Mouse (Mus musculus): ENCODE data around the gene Fahd2a. TPM values are rescaled to one million over a fixed set of nuclear protein-coding genes. Genes with fewer than 3 reads are reported as not detected.

Fahd2a gene
- total and polyA plus RNA-seq, 2 experiments from 2014 or later, result 43.3 to 58.0 TPM

DNA sequence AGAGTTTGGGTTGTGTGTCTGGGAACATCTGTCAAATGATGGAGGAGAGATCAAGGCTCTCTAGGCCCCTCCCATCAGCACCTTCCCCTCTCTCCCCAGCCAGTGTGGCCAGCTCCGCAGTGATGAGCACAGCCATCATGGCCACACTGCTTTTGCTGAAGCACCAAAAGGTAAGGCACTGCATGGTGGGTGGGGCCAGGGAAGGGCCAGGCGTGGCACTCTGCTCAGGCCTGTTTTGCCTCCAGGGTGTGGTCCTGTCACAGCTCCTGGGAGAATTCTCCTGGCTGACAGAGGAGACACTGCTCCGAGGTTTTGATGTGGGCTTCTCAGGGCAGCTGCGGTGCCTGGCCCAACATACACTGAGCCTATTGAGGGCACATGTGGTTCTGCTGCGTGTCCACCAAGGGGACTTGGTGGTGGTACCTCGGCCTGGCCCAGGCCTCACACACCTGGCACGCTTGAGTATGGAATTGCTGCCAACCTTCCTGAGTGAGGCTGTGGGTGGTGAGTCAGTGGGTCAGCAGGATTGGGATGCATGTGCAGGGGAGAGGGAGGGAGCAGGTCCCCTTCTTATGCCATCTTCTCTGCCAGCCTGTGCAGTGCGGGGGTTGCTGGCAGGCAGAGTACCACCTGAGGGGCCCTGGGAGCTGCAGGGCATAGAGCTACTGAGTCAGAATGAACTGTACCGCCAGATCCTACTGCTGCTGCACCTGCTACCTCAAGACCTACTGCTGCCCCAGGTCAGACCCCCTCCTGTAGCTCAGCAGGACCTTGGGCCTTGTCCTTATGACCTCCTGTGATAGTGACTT is 10.7 kb downstream of the Fahd2a start:
- H3K36me3 ChIP-seq (replicated peaks; ENCODE audit: control insufficient read depth, insufficient read depth, low read length), result peaks cover 14% of the 10 kb centered on the region
- TF ChIP-seq EP300 (IDR thresholded peaks at IDR 0.05; ENCODE audit: low read depth) (no peak), CTCF (IDR thresholded peaks at IDR 0.05; ENCODE audit: low read depth) (no peak)
- H3K27me3 ChIP-seq (ENCODE audit: control insufficient read depth, insufficient read depth, low read length), result 0 out of 2 replicates have a peak, but pooled peaks cover 4% of the 10 kb centered on the region
- no peak for DNase-seq (ENCODE audit: low spot score)
- H3K9ac ChIP-seq (replicated peaks; ENCODE audit: low read depth, low read length), result no peak overlapping the region
- H3K4me2 ChIP-seq (ENCODE audit: low read depth, low read length), result no peak overlapping the region
- H3K9me3 ChIP-seq (replicated peaks; ENCODE audit: control insufficient read depth, low read length), result no peaks in the 10 kb centered on the region
- no peaks in the 10 kb centered on the region for H3K4me1 ChIP-seq (ENCODE audit: control insufficient read depth, insufficient read depth)
- no peak overlapping the region for H3K27ac ChIP-seq (ENCODE audit: low read depth)
- WGBS, result 75% methylated on average over 9 of the region's 9 CpGs
- H3K4me3 ChIP-seq (ENCODE audit: low read depth, low read length), result no peak overlapping the region
- ATAC-seq (ENCODE audit: insufficient read depth, low read depth), result 0 out of 2 replicates have a peak, but pooled peaks have one; percentile 24

GRCm38 (mm10) chr2:127430238-127430637 is 14.1 kb downstream of the Fahd2a start:
- DNase-seq (ENCODE audit: low spot score) (peak; percentile 73), ATAC-seq (ENCODE audit: insufficient read depth, low read depth) (0 out of 2 replicates have a peak, but pooled peaks have one; percentile 12)
- Histone ChIP-seq H3K4me2 (ENCODE audit: low read depth, low read length) (no peak overlapping the region), H3K36me3 (replicated peaks; ENCODE audit: control insufficient read depth, insufficient read depth, low read length) (no peaks in the 10 kb centered on the region), H3K27me3 (ENCODE audit: control insufficient read depth, insufficient read depth, low read length) (peaks cover 4% of the 10 kb centered on the region; the same call in 1 of the 2 replicates), H3K27ac (ENCODE audit: low read depth) (no peak overlapping the region), H3K9ac (replicated peaks; ENCODE audit: low read depth, low read length) (no peak overlapping the region), H3K9me3 (replicated peaks; ENCODE audit: control insufficient read depth, low read length) (no peaks in the 10 kb centered on the region), H3K4me1 (ENCODE audit: control insufficient read depth, insufficient read depth) (no peaks in the 10 kb centered on the region), H3K4me3 (ENCODE audit: low read depth, low read length) (no peak overlapping the region)
- TF ChIP-seq CTCF (IDR thresholded peaks at IDR 0.05; ENCODE audit: low read depth) (peak; percentile 79), EP300 (IDR thresholded peaks at IDR 0.05; ENCODE audit: low read depth) (no peak)
- 9% methylated on average over 3 of the region's 3 CpGs for WGBS

DNA sequence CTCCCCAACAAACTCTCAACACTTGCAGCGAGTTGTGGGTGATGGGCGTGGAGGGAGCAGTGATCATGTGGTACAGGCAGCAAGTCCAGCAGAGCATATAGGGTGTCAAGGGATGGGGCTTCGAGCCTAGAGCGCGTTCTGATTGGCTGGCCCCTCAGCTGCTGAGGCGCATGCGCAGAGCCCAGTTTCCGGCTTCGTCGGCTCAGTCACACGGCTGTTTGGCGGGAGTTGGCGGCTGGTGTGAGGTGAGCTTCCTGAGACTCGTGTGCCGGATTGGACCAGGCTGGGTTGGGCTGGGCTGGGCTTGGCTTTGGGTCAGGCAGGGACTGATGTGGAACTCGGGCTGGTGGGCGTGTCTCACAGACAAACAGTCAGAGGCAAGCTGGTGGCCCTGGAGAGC is 19.4 kb downstream of the Fahd2a start, which contains the start of gene Gpat2:
Gene Gpat2 (plus strand): TSS at position 223 of the 400 bp plus-strand sequence.
- H3K9me3 ChIP-seq (replicated peaks; ENCODE audit: control insufficient read depth, low read length), result no peaks in the 10 kb centered on the region
- no peak within 1 kb of the TSS for H3K27ac ChIP-seq (ENCODE audit: low read depth)
- H3K27me3 ChIP-seq (ENCODE audit: control insufficient read depth, insufficient read depth, low read length), result peaks cover 4% of the 10 kb centered on the region; the same call in 1 of the 2 replicates
- 81% methylated on average over 17 of the region's 17 CpGs for WGBS
- TF ChIP-seq CTCF (IDR thresholded peaks at IDR 0.05; ENCODE audit: low read depth) (no peak), EP300 (IDR thresholded peaks at IDR 0.05; ENCODE audit: low read depth) (no peak)
- DNase-seq (ENCODE audit: low spot score) (no peak), ATAC-seq (ENCODE audit: insufficient read depth, low read depth) (no peak)
- H3K4me2 ChIP-seq (ENCODE audit: low read depth, low read length), result no peak within 1 kb of the TSS
- no peaks in the 10 kb centered on the region for H3K4me1 ChIP-seq (ENCODE audit: control insufficient read depth, insufficient read depth)
- no peak within 1 kb of the TSS for H3K9ac ChIP-seq (replicated peaks; ENCODE audit: low read depth, low read length)
- H3K36me3 ChIP-seq (replicated peaks; ENCODE audit: control insufficient read depth, insufficient read depth, low read length), result no peaks in the 10 kb centered on the region
- no peak within 1 kb of the TSS for H3K4me3 ChIP-seq (ENCODE audit: low read depth, low read length)

- Histone ChIP-seq H3K4me3 (ENCODE audit: low read depth, low read length) (no peak overlapping the region), H3K36me3 (replicated peaks; ENCODE audit: control insufficient read depth, insufficient read depth, low read length) (no peaks in the 10 kb centered on the region), H3K27me3 (ENCODE audit: control insufficient read depth, insufficient read depth, low read length) (0 out of 2 replicates have a peak, but pooled peaks cover 3% of the 10 kb centered on the region), H3K4me2 (ENCODE audit: low read depth, low read length) (no peak overlapping the region), H3K27ac (ENCODE audit: low read depth) (no peak overlapping the region), H3K9me3 (replicated peaks; ENCODE audit: control insufficient read depth, low read length) (no peaks in the 10 kb centered on the region), H3K4me1 (ENCODE audit: control insufficient read depth, insufficient read depth) (no peaks in the 10 kb centered on the region), H3K9ac (replicated peaks; ENCODE audit: low read depth, low read length) (no peak overlapping the region)
- TF ChIP-seq EP300 (IDR thresholded peaks at IDR 0.05; ENCODE audit: low read depth) (no peak), CTCF (IDR thresholded peaks at IDR 0.05; ENCODE audit: low read depth) (no peak)
- DNase-seq (ENCODE audit: low spot score) (no peak), ATAC-seq (ENCODE audit: insufficient read depth, low read depth) (no peak)
- 60% methylated on average over 10 of the region's 10 CpGs for WGBS
These were observed 25.9 kb downstream of the Fahd2a start for GRCm38 (mm10) chr2:127418266-127418970.

- ATAC-seq (ENCODE audit: insufficient read depth, low read depth) (no peak), DNase-seq (ENCODE audit: low spot score) (no peak)
- Histone ChIP-seq H3K27me3 (ENCODE audit: control insufficient read depth, insufficient read depth, low read length) (0 out of 2 replicates have a peak, but pooled peaks cover 3% of the 10 kb centered on the region), H3K4me1 (ENCODE audit: control insufficient read depth, insufficient read depth) (no peaks in the 10 kb centered on the region), H3K4me3 (ENCODE audit: low read depth, low read length) (no peak overlapping the region), H3K9ac (replicated peaks; ENCODE audit: low read depth, low read length) (no peak overlapping the region), H3K4me2 (ENCODE audit: low read depth, low read length) (no peak overlapping the region), H3K9me3 (replicated peaks; ENCODE audit: control insufficient read depth, low read length) (no peaks in the 10 kb centered on the region), H3K27ac (ENCODE audit: low read depth) (no peak overlapping the region), H3K36me3 (replicated peaks; ENCODE audit: control insufficient read depth, insufficient read depth, low read length) (no peaks in the 10 kb centered on the region)
- WGBS, result 54% methylated on average over 3 of the region's 3 CpGs
- TF ChIP-seq EP300 (IDR thresholded peaks at IDR 0.05; ENCODE audit: low read depth) (no peak), CTCF (IDR thresholded peaks at IDR 0.05; ENCODE audit: low read depth) (no peak)
These were observed 27.7 kb downstream of the Fahd2a start for GRCm38 (mm10) chr2:127416706-127417105.

Measured in heart, postnatal 0 days (tissue).